Mouse (Mus musculus) spleen, postnatal 10 days (tissue): ENCODE results near the gene Hdac5.
"Not testable (repeated sequence)": the region's sequence is repeated elsewhere in the genome, so short reads cannot be mapped to it uniquely, and the experiment has no call there.

ENCODE experiments used
- DNase-seq, 2 experiments: peaks; one replicate each; pipeline ENCODE4 v3.0.0; 2021 to 2022; ENCODE audit warnings: low spot score in 2 of 2

Hdac5 gene

DNA sequence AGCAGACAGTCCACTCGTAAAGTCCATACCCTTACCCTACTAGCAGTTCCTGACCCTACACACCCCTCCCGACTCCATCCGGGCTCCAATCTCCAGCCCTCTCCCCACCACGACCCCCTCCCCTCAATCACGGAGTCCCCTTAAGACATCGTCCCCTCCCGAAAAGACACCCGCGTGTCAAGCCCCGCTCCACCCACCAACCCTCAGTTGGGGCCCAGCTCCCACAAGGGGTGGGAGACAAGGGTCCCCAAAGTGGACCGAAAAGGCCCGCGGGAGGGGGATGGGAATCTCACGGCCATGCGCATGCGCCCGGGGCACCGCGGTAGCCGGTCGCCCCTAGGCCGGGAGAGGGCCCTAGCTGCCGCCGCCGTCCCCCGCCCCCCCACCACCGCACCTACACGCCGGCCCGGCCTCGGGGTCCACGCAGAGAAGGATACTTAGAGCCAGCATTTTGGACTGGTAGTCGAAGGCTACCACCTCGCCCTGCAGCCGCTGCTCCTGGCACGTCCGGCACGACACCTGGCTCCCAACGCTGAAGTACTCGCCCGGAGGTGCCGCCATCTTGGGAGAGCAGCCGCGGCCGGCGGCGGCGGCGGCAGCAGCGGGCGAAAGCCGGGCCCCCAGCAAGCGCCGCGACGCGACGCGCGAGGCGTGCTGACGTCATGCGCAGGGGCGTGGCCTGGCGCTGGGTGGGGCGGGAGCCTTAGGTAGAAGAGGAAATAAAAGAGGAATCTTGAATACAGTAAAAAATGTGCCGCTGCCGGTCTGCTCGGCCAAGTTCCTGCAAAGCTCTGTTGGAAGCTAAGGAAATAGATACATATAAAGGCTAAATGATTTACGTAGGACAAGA lies 45.1 kb downstream of the Hdac5 start, which contains the start of gene Lsm12:
Gene Lsm12, minus strand, starts transcription at position 651 of the 850 bp plus-strand sequence.
- DNase-seq: peak; percentile 99

DNA sequence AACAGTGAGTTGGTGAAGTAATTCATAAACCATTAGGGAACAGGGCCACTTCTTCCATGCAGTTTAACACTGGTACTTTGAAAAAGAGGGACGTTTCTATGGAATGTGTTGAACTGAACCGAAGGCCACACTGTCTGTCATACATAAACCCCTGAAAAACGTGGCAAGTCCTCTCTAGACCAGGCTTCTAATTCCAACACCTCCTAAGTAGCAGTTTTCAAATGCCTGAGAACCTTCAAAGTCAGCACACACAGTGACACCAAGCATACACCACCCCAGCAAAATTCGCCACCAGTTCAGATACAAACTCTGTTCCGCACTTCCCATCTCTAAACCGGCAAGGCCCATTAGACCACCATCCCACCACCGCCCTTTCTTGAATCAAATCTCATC lies 45.7 kb downstream of the Hdac5 start:
- DNase-seq: no peak

DNA sequence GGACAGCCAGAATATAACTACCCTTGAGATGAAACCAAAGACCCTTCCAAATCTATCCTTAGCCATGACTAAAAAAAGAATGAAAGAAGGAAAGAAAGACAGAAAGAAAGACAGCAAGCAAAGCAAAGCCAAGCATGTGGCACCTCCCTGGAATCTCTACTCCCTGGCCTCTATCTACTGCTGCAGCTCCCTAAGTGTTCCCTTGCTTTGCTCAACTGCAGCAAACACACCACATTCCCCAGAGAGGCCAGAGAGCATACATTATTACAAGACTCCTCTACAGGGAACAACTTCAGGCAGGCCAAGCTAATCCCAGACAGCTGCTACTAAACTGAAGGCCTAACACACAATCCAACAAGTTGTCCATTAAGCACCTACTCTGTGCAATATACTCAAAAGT lies 50.1 kb downstream of the Hdac5 start:
- DNase-seq: no peak

DNA sequence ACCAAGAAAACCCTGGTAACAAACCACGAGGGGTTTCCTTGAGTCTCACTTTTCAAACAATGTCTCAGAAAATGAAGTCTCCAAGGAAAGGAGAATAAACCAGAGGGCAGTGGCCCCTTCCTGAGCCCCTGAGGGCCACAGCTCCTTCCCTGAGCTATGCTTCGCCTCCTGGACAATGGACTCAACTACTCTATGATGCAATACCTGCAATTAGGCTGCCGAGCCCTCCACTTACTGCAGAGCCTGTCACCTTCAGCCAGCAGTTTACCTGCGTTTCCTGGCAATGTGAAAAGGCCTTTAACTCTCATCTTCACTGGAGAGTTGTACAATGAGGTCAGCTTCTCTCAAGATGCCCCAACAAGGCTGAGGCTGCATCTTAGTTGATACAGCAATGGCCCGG lies 61.3 kb downstream of the Hdac5 start:
- no peak for DNase-seq

DNA sequence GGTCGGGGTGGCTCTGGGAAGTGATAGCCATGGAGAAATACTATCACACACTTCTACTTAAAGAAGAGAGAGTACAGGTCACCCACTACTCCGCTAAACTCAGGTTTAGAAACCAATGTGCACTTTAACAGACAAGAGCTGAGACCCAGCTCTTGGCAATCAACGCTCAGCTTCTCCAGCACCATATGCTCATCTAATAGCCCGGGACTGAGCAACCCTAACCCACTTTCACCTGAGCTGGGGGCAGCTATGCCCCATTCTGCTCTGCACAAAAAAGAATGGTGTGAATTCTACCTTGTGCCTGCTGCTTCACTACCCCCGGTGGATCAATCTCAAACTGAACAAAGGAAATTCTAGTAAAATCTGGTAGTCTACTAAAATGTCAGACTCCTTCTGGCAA lies 62.4 kb downstream of the Hdac5 start:
- DNase-seq: no peak

DNA sequence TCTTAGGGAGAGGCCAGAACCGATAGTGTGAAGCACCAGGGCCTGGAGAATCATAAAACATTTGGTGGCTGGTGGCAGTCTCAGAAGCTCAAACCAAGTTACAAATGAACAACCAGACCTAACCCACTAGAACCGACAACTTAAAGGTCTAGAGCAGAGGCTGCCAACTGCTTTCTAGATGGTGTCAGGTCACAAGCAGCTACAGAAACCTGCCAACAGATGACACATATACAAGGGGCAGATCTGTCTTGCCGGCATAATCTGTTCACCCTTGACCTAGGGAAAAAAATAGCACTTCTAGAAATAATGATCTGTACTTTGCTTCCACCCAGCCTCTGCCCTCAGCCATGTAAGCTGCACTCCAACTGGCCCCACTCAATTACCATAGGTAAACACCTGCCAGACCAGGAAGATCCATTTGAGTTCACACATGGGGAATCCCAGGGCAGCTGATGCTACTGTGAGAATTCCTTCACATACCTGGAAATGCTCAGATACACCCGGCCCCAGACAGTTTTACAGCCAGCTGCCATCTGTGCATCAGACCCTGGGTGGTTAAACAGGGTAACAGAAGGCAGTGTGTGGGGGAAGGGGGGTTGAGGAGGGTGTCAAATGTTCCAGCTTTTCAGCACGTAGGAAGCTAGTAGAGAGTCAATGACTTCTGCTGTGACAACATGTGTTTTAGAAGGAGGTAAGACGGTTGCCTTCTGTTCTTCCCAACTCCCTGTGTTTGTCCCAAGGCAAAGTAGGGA lies 63.8 kb downstream of the Hdac5 start:
- DNase-seq: no peak

DNA sequence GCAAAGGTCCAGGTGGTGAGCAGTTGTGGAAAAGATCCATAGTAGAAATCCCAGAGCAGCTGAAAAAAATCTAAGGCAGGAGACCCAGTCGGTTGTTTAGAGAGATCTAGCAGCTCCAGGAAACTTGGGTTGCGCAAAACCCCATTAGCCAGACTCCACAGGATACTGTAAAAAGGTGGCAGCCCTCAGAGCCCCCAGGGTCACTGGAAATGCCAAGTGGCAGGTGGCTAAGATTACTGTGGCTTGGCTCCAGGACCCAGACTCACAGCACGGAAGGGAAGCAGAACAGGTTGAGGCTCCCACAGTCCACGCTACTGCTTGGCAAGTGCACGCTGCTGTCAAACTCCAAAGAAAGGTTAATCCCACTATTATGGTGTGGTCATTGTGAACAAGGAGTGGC lies 70.2 kb downstream of the Hdac5 start:
- no peak for DNase-seq

DNA sequence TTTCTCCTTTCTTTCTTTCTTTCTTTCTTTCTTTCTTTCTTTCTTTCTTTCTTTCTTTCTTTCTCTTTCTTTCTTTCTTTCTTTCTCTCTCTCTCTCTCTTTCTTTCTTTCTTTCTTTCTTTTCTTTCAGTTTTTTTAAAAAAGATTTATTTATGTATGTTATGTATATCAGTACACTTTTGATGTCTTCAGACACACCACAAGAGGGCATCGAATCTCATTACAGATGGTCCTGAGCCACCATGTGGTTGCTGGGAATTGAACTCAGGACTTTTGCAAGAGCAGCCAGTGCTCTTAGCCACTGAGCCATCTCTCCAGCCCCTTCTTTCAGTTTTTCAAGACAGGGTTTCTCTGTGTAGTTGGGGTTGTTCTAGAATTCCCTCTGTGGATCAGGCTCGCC lies 71.9 kb downstream of the Hdac5 start:
- DNase-seq: not testable (repeated sequence)

DNA sequence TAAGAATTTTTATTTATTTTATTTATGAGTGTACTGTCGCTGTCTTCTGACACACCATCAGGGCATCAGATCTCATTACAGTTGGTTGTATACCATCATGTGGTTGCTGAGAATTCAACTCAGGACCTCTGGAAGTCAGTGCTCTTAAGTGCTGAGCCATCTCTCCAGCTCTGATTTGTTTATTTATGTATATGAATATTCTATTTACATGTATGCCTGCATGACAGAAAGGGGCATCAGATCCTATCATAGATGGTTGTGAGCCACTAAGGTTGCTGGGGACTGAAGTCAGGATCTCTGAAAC lies 73.2 kb downstream of the Hdac5 start:
- DNase-seq: no peak

DNA sequence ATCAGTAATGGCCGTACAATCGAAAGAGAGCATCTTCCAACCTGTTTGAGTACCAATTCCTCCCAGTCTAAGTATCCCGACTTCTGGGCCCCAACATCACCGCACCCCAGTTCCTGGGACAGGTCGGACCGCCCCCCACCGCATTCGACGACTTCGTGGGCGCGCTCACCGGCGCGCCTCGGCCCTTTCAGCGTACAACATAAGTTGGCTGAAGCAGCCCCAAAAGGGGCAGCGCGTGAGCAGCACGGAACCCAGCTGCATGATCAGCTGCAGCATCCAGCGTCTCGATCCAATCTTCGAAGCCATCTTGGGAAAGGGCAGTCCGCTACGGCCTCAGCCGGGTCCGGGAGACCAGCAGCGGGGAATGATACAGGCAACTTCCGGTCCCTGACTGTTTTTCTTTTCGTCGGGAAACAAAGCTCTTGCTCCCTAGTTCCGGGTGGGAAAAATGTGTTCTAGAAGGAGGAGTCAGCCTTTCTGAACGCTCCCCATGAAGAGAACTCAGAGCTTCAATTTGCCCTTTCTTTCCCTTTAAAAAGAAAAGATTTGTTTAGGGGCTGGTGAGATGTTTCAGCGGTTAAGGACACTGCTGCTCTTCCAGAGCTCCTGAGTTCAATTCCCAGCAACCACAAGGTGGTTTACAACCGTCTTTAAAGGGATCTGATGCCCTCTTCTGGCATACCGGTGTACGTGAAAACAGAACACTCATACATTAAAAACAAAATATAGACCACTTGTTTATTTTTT lies 73.8 kb downstream of the Hdac5 start, which contains the start of gene Tmem101:
Gene Tmem101, minus strand, starts transcription at position 366 of the 747 bp plus-strand sequence.
- peak; percentile 82 to 91 for DNase-seq

DNA sequence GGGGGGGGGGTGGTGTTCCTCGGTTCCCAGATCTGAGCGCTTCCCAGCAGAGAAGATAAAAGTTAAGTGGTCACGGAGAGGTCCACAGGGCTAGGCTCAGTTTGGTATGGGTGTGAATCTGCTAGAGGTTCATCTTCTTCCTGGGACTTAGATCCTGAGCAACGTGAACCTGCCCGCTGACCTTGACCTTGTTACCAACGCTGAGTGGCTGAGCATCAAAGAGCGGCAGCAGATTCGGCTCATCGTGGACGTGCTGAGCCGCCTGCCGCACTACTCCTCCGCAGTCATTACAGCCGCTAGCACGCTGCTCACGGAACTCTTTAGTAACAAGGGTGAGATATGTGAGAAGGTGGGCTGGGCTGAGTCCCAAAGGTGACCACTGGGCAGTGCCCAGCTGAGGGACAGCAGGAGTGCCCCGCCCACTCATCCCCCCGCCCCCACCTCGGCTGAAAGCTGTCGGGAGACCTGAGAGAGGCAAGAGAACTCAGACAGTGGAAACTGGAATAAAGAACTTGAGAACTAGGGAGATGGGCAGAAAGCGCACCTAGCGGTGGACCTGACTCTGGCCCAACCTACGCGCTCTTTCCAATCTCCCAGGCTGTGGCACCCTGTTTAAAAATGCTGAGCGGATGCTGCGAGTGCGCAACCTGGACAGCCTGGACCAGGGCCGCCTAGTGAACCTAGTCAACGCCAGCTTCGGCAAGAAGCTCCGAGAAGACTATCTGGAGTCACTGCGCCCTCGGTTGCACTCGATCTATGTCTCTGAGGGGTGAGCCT lies 82.6 kb downstream of the Hdac5 start:
- no peak for DNase-seq

DNA sequence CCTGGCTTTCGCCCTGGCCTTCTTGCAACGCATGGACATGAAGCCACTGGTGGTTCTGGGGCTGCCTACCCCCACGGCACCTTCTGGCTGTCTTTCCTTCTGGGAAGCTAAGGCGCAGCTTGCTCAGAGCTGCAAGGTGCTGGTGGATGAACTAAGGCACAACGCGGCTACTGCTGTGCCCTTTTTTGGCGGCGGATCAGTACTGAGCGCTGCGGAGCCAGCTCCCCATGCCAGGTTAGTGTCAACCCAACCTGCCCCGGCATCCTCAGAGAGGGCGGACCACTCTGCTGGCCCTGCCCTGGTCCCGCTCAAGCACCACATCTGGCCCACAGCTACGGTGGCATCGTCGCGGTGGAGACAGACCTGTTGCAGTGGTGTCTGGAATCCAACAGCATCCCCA lies 83.4 kb downstream of the Hdac5 start:
- DNase-seq: peak in 1 of 2 experiments; percentile 10

DNA sequence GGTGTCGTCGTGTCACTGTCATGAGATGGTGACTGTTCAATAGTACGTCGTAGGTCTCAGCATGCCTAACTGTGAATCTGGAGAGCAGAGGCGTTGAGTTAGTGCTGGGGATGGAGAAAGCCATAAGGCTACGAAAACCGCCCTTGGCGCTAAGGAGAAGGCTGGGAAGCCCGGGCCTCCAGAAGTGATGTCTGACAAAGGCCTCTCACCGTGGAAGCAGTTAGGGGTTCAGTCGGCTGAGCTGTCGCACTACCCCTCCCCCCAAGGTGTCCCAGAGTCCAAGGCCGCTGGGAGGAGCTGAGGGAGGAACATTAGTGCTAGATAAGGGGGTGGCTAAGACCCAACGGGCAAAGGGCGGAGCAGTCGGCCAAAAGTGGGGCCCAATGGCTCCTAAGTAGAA lies 84.0 kb downstream of the Hdac5 start:
- DNase-seq: peak in 1 of 2 experiments; percentile 14

DNA sequence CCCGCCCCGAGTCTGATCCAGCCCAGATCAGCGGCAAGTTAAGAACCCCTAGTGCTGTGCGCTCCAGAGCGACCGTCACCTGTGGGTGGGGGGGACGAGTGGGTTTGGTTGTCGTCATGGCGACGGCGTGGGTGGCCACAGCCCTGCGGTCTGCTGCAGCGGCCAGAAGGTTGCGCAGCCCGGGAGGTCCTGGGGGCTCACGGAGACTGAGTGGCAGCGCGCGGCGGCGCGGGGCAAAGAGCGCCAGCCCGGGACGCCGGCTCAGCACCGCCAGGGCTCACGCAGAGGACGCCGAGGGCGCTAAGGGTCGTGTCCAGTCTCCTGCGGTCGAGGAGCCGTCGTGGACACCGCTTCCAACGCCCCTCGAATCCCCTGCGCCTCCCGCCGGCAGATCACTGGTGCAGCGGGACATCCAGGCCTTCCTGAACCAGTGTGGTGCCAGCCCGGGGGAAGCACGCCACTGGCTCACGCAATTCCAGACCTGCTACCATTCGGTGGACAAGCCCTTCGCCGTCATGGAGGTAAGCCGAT lies 84.4 kb downstream of the Hdac5 start, which contains the start of gene Nags:
Gene Nags, plus strand, starts transcription at position 43 of the 531 bp plus-strand sequence.
- DNase-seq: peak; percentile 22 to 27

DNA sequence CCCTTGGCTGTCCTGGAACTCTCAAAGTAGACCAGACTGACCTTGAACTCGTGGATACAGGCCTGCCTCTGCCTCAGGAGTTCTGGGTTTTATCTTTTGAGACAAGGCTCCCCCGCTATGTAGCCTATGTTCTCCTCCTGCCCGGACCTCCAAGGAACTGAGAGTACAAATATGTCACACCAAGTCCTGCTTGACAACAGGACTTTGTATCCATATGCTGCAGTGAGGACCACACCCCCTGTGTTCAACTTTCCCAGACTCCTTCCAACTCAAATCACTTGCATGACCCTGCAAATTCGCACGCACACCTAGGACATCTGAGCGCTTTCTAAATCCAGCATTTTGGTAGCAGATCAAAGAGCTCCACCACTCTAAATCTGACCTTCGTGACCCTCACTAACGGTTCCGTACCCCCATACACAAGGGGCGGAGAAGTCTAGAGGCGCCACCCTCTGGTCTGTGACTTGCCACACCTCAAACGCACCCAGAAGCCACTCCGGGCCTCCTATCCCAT lies 85.0 kb downstream of the Hdac5 start:
- DNase-seq: no peak
